In genomic region chr1:192536440-192536839, GRCm38 (mm10) we compare ENCODE assay signal across 19 mouse cellular contexts.
"Had no signal": no experiment of that assay in that cellular context is flagged by ENCODE, and none has a peak within 500 bp of the region (broad histone marks: within the 10 kb centered on the region; RNA-seq: fewer than 3 reads in every experiment).

No protein-coding gene starts in this region.

- H3K4me3 ChIP-seq: layer of hippocampus, adult 2 months; limb, embryonic 10.5 days; limb, embryonic 13.5 days; liver, embryonic 12.5 days; liver, embryonic 15.5 days had no signal

- H3K9ac ChIP-seq: limb, embryonic 13.5 days; liver, embryonic 12.5 days; liver, embryonic 15.5 days had no signal

- H3K9me3 ChIP-seq: limb, embryonic 10.5 days; limb, embryonic 13.5 days; liver, embryonic 12.5 days; liver, embryonic 15.5 days had no signal

- H3K4me1 ChIP-seq: limb, embryonic 13.5 days; liver, embryonic 15.5 days had no signal

- H3K36me3 ChIP-seq: limb, embryonic 10.5 days; limb, embryonic 13.5 days; liver, embryonic 12.5 days; liver, embryonic 15.5 days had no signal

- H3K27ac ChIP-seq: kidney, postnatal 0 days; layer of hippocampus, adult 2 months; limb, embryonic 10.5 days; limb, embryonic 13.5 days; liver, embryonic 12.5 days; liver, embryonic 15.5 days had no signal

- H3K27me3 ChIP-seq: limb, embryonic 13.5 days; liver, embryonic 12.5 days; liver, embryonic 15.5 days had no signal

- DNase-seq: kidney, adult 2 months; kidney, postnatal 25 days; layer of hippocampus, adult 9-11 months; liver; lung, adult 18-20 months; lung, postnatal 36 days; midbrain, embryonic 14.5 days; retina, postnatal 1 day; right cerebral cortex, postnatal 25 days; spleen, adult 18-20 months; thymus, adult 18-20 months; thymus, postnatal 36 days had no signal

- H3K4me2 ChIP-seq: limb, embryonic 13.5 days; liver, embryonic 12.5 days; liver, embryonic 15.5 days; midbrain, embryonic 11.5 days had no signal
